Mouse (Mus musculus) WW6 (cell line): Measurements from ENCODE around the gene Gpr160.
"Not testable (repeated sequence)": the region's sequence is repeated elsewhere in the genome, so short reads cannot be mapped to it uniquely, and the experiment has no call there.

Source experiments
- DNase-seq: peaks from one replicate; pipeline ENCODE4 v3.0.0-alpha.2; 2013; ENCODE audit warnings: low read depth, low spot score

Gpr160 gene

DNA sequence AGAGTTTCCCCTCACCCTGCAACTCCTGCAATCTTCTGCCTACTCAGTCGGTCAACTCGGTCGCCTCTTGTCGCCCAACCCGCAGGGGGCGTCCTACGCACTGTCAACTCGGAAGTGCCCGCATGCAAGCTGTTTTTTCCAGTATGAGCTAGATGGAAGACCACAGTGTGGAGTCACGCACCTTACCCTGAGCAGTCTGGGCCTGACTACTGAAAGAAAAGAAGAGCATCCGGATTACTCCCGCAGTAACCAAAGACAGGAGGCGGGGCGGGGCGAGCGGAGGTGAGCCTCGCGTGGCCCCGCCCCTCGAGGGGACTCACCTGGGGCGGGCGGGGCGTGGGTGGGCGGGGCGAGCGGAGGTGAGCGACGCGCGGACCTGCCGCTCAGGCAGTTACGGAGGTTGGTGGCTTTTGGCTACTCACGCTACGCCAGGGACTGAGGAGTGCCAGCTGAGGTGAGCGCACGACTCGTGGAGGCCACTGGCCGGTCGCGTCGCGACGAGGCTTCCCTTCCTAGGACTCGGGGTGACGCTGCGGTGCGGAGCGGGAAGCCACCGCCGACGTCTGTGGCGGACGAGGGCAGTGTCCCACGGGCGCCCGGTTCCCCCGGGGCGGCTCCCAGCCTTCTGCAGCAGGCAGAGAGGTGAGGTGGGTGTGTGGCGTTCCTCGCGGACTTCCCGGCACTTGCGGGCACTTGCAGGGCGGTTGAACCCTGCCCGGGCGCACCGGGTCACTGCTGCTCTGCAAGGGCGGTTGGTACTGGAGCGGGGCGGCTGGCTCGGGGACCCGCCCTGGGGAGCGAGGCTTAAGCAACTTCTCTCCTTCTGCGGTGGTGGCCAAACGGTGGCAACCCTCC is at the start of gene Gpr160:
Gpr160 (plus strand) TSS at position 347 of the 855 bp plus-strand sequence.
- peak; percentile 73 for DNase-seq

- no peak for DNase-seq
Measured at GRCm38 (mm10) chr3:30812881-30813280, 42.9 kb upstream of the Gpr160 start.

- DNase-seq = no peak
Measured at GRCm38 (mm10) chr3:30818630-30819125, 37.1 kb upstream of the Gpr160 start.

DNA sequence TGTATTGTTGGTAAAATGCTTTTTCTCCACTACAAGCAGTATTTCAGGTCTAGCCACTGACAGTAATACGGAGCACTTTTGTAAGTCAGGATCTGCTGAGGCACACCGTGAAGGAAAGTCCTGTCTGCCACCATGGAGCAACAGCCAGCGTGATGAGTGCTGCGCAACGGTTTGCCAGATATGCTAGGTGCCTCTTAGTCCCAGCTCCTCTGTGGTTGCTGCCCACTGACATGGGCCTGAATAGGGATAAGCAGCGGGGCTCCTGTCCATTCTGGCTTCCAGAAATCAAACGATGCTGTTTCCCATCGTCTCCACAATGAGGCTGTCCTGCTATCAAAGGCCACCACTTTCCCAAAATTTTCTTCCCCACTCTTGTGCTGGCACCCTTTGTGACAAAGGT is 33.6 kb upstream of the Gpr160 start:
- no peak for DNase-seq

DNA sequence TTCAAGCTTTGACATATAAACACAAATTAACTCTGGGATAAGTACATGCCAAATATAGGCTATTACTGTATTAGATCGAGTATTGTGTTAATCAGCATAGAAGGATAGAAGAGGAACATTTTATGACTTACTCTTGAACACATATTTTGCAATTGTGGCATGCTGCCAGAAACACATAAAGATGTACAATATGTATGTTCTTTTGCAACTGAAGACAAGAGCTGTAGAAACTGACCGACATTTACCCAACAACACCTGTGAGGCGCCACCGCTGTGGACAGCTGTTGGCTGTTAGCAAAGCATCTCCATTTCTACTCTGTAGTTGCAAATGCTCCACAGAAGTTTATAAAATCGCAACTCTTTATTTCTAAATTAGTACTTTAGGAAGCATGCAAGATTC is 29.7 kb upstream of the Gpr160 start:
- DNase-seq = no peak

DNA sequence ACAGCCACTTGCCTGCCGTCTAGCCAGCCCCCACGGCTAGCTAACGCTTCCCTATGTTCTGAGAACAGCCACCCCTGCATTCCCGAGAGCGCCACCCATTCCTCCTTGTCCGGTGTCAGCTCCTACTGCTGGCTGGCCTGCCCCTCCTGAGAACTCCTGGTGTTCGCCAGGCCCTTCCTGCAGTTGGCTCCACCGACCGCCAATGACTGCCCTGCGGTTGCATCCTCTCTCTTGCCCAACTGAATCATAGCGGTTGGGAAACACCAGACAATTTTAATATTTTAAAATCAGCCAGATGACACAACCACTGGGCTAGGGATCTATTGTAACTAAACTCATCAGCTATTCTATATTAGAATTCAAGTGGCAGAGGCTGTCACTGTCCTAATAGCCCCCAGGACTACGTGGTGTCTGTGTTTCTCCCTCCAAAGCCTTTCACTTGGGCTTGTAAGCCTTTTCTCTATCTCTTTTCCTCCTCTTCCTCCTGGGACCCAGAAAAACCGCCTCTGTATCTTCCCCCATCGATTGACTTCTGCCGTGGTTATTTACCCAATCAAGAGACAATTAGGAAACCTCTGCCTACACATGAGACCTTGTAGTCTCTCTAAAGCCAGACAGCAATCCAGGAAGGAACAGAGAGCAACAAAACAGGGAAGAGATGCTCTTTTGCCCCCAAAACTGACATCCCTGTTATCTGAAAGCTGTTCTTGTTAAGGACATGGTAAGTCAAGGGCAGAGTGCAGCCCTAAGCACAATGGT is 23.7 kb upstream of the Gpr160 start:
- DNase-seq = no peak

- DNase-seq = no peak
Measured at GRCm38 (mm10) chr3:30833254-30833653, 22.5 kb upstream of the Gpr160 start.

GRCm38 (mm10) chr3:30845755-30846154 is 10.0 kb upstream of the Gpr160 start:
- DNase-seq = no peak

GRCm38 (mm10) chr3:30847413-30847812 is 8.3 kb upstream of the Gpr160 start:
- no peak for DNase-seq

DNA sequence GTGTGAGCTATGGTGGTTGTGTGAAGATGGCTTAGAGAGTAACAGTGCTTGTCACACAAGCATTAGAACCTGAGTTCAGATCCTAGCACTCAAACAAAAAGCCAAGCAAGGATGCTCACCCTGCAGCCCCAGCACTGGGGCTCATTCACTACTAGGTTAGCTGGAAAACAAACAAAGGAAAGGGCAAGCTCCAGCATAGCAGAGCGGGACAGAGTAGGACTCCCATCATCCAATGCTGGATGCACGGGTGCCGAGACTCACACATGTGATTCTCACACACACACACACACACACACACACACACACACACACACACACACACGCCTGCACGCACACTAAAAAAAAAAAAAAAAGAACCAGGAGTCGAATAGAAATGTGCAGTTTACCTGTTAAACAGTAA is 4.3 kb upstream of the Gpr160 start:
- no peak for DNase-seq

GRCm38 (mm10) chr3:30853596-30853995 is 2.2 kb upstream of the Gpr160 start:
- DNase-seq = no peak

- not testable (repeated sequence) for DNase-seq
Measured at GRCm38 (mm10) chr3:30859599-30859998, 3.8 kb downstream of the Gpr160 start.

- no peak for DNase-seq
Measured at GRCm38 (mm10) chr3:30860705-30861104, 5.0 kb downstream of the Gpr160 start.

DNA sequence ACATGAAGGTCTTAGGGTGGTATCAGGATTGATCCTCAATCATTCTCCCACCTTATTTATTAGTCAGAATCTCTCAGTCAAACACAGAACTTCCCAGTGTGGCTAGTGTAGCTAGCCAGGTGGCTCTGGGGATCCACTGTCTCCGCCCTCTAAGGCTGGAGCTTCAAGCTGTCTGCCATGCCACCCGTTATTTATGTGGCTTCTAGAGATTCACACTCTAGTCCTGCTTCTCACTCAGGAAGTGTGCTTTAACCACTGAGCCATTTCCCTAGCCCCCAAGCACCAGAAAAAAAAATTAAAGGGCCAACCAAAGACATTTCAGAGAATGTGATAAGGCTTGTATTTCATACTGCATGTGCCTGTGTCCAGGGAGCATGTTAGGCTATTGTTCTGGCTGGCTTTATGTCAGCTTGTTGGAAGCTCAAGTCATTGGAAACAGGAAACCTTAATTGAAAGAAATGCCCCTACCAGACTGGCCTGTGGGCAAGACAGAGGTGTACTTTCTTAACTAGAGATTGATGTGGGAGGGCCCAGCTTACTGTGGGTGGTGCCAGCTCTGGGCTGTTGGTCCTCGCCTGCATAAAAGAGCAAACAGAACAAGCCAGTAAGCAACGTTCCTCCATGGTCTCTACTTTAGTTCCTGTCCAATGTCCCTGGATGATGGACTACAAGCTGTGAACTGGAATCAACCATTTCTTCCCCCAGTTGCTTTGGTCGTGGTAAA is 8.1 kb downstream of the Gpr160 start:
- no peak for DNase-seq

GRCm38 (mm10) chr3:30864640-30865039 is 8.9 kb downstream of the Gpr160 start:
- DNase-seq = no peak

- no peak for DNase-seq
Measured at GRCm38 (mm10) chr3:30868176-30868575, 12.4 kb downstream of the Gpr160 start.

DNA sequence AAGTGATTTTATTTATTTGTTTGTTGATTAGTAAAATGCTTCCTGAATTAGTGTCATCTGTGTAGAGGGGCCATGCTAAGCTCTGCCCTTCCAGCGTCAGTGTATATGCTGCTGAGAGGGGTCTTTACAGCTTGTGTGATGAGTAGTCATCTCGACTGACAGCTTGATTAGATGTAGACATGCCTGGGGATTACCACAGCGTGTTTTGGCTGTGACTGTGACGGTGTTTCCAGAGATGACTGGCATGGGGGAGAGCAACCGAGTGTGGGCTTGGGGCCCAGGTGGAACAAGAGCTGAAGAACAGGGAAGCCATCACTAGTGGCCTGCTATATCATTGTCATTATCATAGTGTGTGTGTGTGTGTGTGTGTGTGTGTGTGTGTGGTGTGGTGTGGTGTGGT is 12.9 kb downstream of the Gpr160 start:
- DNase-seq = no peak

DNA sequence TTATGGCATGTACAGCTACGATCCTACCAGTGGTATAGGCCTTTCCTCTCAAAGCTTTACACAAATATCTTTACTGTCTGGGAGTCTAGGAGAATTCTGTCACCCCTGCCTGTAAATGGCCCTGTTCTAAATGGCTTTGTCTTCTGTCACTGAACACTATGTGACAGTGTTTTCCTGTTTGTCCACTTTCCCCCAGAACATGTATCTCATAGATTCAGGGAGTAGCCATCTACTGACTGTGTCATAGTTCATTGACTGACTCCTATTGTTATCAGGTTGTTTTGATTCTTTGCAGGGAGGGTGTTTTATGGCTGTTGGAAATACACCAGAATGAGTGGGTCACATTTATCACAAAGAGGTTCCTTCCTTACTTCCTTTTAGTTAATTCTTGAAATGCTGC is 14.2 kb downstream of the Gpr160 start:
- DNase-seq = no peak

DNA sequence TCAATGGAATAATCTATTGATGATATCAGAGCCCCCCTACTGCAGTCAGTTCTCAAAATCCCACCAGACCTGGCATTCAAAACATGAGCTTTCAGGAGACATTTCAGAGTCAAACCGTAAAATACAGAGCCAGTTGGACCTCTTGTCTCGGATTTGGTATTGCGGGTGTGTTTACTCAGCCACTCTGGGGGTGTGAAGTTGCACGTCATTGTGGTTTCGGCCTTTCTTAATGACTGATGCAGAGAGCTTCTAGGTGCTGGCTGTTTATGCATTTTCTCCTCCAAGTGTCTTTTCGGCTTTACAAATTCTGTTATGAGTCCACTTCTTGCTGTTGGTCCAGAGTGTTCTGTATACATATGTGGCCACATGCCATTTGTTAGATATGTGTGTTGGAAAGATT is 21.0 kb downstream of the Gpr160 start:
- DNase-seq = no peak

DNA sequence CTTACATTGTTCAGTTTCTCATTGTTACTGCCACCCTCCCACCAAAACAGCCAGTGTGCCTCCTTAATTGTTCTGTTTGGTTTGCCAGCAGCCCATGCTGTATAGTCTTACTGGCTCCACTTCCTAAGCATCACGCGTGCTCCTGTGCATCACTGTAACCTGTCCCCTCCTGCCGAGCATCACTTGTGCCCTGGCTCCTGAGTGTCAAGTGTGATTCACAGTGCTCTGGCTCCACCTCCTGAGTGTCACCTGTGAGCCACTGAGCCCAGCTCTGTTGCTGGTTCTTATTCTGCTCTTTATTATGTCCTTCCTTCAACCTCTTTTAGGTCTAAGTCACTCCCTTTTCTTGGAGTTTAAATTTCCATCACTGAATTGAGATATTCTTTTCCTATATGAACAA is 31.7 kb downstream of the Gpr160 start:
- DNase-seq = no peak

- DNase-seq = peak; percentile 14
Measured at GRCm38 (mm10) chr3:30889014-30889413, 33.3 kb downstream of the Gpr160 start.

DNA sequence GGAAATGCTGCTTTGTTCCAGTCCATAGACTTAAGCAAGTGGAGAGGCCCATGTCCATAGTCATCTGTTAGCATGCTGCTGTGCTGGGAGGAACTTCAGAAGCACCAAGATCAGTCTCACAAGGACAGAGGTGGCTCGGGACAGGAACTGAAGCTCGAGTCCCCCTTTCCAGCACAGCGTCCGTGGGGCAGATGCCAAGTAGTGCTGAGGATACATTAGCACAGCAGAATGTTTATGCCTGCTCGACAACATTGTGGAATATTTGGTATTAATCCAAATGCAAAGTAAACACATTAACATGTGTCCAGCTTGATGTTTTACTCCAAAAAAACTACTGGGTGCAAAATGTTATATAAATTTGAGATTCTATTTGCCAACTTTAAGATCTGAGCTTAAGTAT is 41.0 kb downstream of the Gpr160 start:
- no peak for DNase-seq
